Mouse (Mus musculus) ovary, postnatal 14 days (tissue): ENCODE data around the gene Galns.

ENCODE experiments used
- DNase-seq: peaks from one replicate; pipeline ENCODE4 v3.0.0; 2022; ENCODE audit warnings: low spot score

Galns gene

DNA sequence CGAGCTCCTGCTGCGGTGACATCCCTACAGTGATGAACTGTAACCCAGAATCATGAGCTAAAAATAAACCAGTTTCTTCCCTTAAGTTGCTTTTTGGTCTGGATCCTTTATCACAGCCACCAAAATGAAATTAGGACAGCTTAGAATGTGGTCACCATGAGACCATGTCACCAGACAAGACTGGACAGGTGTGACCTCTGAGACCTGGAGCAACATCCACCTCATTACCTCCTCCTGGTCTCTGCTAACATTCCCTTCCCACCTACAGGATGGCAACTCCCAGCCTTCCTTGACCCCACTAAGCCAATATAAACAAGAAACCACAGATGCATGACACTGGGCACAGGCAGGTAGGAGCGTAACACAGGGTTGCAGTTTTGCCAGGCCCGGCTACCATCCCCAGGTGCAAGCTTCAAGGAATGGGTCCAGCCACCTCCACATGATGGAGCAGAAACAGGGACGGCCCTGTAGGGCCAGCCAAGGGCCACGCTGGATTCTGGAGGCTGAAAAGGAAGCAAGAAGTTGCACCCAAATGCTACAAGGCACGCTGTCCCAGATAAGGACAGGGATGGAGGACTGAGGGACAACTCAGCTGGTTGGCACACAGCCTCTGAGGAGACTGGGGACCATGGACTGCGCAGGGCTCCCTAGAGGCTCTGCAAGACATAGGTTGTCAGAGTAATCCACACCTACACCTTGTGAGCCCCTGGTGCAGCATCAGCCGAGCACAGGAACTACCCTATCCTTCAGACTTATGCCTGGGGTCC lies 72.8 kb downstream of the Galns start:
- no peak for DNase-seq

DNA sequence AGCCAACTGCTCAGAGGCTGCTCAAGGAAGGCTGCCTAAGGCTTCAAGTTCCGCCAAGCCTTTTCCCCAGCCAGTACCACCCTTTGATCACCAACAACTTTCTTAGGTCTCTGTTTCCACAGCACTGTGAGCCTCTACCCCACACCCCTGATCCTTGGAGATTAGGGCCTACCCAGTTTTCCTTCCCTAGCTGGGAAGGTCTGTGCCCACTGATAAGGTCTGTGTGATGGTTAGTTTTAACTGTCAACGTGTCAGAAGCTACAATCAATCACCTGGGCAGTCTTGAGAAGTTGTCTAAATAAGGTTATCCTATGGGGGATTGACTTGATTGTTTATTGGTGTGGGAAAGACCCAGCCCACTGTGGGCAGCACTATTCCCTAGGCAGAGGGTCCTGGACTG lies 73.5 kb downstream of the Galns start:
- no peak for DNase-seq

- DNase-seq, result no peak
Measured at GRCm38 (mm10) chr8:122537033-122537432, 74.2 kb downstream of the Galns start.

DNA sequence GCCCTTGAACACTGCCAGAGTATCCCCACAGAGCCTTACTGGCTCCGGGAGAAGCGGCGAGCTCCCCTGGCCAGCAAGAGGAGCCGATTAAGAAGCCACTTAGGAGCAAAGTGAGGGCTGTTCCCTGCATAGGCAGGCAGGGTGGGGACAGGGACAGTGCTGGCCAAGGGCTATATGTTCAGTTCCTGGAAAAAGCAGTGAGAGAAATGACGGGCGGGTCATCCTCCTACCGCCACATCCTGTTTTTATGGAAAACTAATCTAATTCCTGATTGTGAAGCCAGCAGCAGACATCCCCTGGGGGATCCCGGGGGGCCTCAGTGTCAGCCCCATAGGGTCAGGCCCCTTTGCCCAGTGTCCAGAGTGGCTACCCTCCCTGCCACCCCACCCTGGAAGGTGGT lies 80.0 kb downstream of the Galns start:
- no peak for DNase-seq

GRCm38 (mm10) chr8:122529159-122529558 lies 82.1 kb downstream of the Galns start:
- no peak for DNase-seq
